Mouse (Mus musculus) frontal cortex, postnatal 25 days (tissue): Measurements from ENCODE around the gene Sema4c.

Source experiments
- DNase-seq, 2 experiments: peaks; one replicate each; pipeline ENCODE4 v3.0.0; 2022; ENCODE audit warnings: low spot score in 2 of 2

The Sema4c gene

GRCm38 (mm10) chr1:36579974-36580383 is 21.8 kb upstream of the Sema4c start:
- no peak for DNase-seq

GRCm38 (mm10) chr1:36576991-36577675 is 19.0 kb upstream of the Sema4c start:
- no peak for DNase-seq

DNA sequence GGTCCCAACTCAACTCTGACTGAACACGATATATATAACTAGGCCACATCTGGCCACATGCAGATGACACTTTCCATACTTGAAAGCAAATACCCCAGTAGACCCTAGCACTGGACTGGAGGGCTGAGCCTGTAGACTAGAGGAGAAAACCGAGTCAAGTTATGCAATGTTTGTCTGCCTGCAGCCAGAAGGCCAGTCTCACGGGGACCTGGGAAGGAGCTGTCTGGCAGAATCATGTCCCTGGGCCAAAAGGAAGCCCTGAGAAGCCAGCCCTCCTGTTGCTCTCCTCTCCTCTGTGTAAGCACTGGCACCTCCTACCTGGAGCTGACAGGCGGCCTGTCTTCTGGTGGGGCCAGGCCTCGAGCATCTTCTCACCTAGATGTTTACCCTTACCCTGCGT is 17.2 kb upstream of the Sema4c start:
- no peak for DNase-seq

GRCm38 (mm10) chr1:36574196-36574955 is 16.2 kb upstream of the Sema4c start:
- no peak for DNase-seq

DNA sequence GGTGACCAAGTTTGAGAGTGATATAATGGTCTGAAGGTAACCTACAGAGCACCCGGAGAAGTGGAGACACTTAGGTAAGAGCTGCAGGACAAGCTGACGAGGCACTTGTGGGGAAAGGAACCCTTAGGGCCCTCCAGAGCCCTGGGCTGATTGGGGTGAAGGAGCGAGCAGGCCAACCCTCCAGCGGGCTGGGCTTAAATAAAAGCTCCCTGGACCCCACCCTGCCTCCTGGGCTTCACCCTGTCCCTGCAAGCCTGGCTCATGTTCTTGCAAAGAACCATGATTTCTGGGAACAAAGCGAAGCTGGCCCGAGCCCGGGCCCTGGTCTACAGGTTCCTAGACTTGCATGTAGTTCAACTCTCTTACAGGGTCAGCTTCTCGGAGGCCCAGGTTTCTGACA is 15.4 kb upstream of the Sema4c start:
- DNase-seq: no peak

- no peak for DNase-seq
Observed at GRCm38 (mm10) chr1:36572709-36573108, 14.6 kb upstream of the Sema4c start.

DNA sequence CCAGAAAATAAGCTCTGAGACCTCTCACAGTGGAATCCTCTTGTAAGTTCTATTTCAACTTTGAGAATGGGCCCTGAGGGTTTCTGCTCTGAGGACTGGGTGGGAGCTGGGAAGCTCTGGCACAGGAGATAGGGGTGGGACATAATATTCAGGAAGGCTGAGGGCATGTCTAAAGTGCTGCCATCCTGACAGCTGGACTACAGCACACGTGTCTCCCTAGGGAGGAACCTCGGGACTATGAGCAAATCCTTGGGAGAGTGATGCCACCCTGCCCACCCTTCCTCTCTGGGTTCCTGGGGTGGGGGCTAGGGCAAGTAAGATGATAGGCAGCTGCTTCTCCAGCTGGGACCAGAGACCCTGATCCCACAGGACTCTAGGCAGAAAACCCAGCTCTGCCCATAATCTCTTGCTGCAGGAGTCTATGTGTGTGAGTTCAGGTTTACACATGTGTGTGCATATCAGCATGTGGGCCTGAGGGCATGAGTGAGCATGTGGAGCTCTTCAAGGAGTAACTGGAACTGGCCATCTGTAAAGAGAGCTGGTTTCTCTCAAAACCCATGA is 14.1 kb upstream of the Sema4c start:
- DNase-seq: no peak

GRCm38 (mm10) chr1:36571627-36572026 is 13.5 kb upstream of the Sema4c start:
- no peak for DNase-seq

DNA sequence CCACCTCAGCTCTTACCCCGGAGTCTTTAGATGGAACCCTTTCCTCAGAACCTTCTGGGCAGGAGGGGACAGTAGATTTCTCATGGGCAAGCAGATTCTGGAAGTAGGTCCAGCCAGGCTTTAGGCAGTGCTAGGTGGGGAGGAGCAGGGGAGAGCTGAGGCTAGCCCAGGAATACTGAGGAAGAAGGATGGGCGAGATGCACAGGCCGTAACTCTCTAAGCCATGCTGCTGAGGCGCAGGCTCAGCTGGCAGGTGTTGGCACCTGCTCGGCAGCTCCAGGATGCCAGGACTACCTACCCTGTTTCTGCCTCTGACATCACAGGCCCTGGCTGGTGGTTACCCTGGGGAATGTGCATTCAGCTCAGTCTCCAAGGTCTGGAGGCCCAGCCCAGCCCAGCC is 12.2 kb upstream of the Sema4c start:
- no peak for DNase-seq

DNA sequence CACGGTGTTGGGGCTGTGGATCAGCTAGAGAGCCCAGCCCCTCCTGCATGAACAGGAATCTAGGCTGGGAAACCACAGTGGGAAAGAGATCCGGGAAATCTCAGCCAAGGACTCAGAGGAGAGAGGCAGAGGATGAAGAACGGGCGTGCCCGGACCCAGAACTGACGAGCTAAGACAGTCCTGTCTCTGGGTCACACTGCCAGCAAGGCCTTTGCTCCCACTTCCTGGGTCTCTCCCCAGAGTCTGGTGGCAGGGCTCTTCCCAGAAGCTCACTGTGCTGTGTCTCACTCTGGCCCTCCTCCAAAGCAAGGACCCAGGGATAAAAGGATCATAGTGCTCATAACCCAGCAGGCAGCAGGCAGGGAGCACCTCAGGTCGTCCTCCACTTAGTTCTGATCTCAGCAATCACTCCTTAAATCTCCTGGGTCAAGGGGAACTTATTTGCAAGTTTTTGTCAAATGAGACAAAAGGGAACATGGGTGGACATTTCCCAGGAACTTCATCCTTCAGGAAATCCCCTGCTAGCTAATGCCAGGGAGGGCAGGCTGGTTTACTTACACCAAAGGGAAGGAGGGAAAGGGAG is 11.6 kb upstream of the Sema4c start:
- no peak for DNase-seq

GRCm38 (mm10) chr1:36568776-36569175 is 10.6 kb upstream of the Sema4c start:
- DNase-seq: no peak

GRCm38 (mm10) chr1:36567818-36568603 is 9.9 kb upstream of the Sema4c start:
- DNase-seq: no peak

- no peak for DNase-seq
Observed at GRCm38 (mm10) chr1:36566425-36566824, 8.3 kb upstream of the Sema4c start.

GRCm38 (mm10) chr1:36564101-36564500 is 6.0 kb upstream of the Sema4c start:
- no peak for DNase-seq

DNA sequence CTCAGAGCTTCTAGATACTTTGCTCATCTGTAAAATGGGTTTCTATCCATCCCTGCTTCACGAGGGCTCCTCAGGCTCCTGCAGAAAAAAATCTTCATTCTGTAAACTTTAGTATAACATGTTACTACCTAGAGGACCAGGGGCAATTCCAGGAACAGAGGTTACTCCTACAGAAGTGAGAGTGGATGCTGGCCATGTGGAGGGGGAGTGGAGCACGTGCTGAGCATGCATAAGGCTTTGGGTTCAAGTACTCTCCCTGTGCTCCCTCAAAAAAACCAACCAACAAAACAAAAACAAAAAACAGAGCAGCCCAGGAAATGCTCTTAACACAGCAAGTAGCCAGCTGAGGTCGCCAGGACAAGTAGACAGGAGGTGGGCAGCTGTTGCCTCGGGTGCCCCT is 5.5 kb upstream of the Sema4c start:
- no peak for DNase-seq

GRCm38 (mm10) chr1:36563197-36563596 is 5.0 kb upstream of the Sema4c start:
- no peak for DNase-seq

DNA sequence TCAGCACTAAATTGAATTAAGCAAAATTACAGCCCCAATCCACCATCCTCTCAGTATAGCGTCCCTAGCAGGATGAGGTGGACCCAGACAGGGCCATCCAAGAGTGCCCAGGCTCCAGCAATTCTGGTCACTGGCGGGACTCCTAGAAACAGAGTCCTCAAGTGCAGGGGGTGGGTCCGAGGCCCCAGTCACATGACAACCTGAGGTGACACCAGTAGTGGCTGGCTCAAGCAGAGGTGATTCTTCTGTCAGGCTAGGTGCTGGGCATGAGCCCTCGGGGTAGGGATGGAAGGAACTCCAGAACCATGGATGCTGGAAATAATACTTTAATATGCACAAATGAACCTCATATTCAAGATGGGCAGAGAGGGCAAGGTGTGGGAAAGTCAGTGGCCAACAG is 4.2 kb upstream of the Sema4c start:
- no peak for DNase-seq

DNA sequence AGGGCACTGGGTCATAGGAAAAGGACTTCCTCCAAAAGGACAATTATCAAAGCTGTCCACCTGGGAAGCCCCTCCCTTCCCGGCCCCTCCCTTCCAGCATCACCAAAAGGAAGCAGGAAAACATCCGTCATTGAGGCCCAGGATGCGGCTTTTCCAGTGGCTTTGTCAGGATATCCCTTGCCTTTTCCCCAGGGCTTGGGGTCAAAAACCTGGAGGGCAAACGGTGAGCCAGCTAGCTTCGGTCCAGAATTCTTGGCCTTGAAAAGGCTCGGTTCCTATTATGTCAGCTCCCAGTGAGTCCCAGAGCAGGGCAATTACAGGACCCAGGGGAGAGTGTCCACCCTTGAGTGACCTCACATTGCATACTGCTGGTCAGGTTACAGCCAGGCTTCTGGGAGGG is 2.8 kb upstream of the Sema4c start:
- no peak for DNase-seq

GRCm38 (mm10) chr1:36559888-36560287 is 1.7 kb upstream of the Sema4c start:
- no peak for DNase-seq

DNA sequence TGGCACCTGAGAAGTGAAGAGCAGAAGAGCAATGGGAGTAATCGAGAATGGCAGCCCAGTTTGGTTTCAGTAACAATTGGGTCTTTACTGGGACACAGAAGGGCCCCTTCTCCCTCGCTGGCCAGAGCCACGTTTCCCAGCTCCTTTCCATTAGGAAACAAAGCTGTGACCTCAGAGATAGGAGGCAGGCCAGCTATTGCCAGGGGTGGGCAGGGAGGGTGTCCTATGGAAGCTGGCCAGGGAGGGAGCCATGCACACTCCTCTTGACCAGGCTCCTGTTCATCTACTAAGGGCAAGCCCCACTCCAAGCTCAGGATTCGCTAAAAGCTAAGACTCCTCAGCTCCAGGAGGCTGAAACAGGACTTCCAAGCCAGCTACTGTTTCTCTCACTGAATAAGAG is 1.1 kb upstream of the Sema4c start:
- DNase-seq: no peak

DNA sequence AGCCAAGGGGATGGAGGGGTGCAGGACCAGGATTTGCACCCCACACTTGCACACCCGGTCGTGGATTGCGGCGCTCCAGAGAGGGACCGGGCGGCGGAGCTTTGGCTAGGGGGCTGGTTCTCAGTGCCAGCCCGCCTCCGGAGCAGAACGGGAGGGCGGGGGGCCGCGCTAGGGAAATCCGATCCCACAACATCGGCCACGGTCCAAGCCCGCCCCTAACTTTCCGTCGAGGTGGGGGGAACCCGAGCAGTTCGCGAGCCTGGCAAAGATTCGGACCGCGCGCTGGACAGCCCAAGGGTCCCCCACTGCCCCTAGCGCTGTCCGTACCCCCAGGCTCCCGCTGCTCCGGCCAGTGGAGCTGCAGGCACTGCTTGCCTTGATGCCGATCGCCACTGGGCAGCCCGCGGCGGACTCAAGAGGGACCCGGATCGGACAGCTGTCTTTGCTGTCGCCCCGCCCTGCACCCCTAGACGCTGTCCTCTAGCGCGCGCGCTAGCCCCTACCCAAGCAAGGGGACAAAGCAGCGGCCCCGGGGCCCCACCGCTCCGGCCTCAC is 615 bp downstream of the Sema4c start:
- peak; percentile 45 to 54 for DNase-seq
